In the genomic region with DNA sequence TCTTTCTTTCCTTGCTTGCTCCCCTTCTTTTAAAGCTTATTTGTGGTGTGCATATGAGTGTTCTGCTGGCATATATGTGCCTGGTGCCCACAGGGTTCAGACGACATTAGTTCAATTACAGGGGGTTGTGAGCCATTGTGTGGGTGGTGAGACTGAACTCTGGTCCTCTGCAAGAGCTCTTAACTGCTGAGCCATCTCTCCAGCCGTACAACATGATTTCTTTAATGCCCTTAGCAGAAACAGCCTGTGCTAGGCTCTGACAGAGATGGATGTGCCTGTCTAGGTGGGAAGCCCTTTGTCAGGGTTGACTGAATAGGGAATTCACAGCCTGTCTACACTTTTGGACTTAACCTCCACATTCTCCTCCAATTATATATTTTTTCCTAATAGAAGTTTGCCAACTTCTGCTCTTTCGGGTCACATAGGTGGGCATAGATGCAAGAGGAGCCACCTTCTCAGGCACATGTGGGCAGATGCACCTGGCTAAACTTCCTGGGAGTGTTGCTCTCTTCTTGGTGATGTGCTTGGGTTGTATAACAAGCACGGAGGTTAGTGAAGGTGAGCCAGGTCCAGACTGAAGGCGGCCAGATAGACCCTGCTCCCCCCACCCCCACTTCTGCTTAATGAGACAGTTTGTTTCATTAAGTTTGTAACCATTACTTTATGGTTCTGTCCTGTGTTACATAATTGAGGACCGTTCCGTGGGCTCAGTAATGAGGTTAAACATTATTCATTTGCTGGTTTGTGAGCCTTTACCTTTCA, we compare ENCODE assay signal across 27 mouse cellular contexts. TPM values are rescaled to one million over a fixed set of nuclear protein-coding genes. Genes with fewer than 3 reads are reported as not detected.
A peak's percentile ranks its signal among the peaks of the same experiment; 100 is the strongest.
DNase-seq lines count a peak whose midpoint lies in the region; ATAC-seq and TF ChIP-seq lines count a peak whose summit lies in the region.
"Had no signal": no experiment of that assay in that cellular context is flagged by ENCODE, and none has a peak within 500 bp of the region (broad histone marks: within the 10 kb centered on the region; RNA-seq: fewer than 3 reads in every experiment).

No protein-coding gene starts in this region.

- no peak for ATAC-seq in midbrain, embryonic 11.5 days (ENCODE audit: low FRiP score)
- no peak for ATAC-seq in midbrain, embryonic 14.5 days (ENCODE audit: low FRiP score, low TSS enrichment)
- ATAC-seq in kidney, postnatal 0 days (replicated peaks; ENCODE audit: low FRiP score, low read depth): no peak
- no peak for ATAC-seq in megakaryocyte-erythroid progenitor cell, adult 5-6 weeks (replicated peaks; ENCODE audit: low FRiP score, low TSS enrichment, poor library complexity, severe bottlenecking)
- ATAC-seq: activated CD4-positive, CD25-positive, alpha-beta regulatory T cell, adult 4 months; forebrain, embryonic 14.5 days; Patski had no signal

- no peaks in the 10 kb centered on the region for H3K27me3 ChIP-seq in midbrain, embryonic 11.5 days (ENCODE audit: control insufficient read depth, insufficient read depth, low read length)
- H3K27me3 ChIP-seq in midbrain, embryonic 14.5 days (ENCODE audit: control insufficient read depth, insufficient read depth, low read length): no peaks in the 10 kb centered on the region
- no peaks in the 10 kb centered on the region for H3K27me3 ChIP-seq in kidney, postnatal 0 days (ENCODE audit: insufficient read depth, low read length)
- H3K27me3 ChIP-seq: CH12.LX; embryonic facial prominence, embryonic 15.5 days; heart, embryonic 15.5 days; hindbrain, embryonic 13.5 days; Patski had no signal

- H3K4me2 ChIP-seq in midbrain, embryonic 11.5 days: no peak overlapping the region
- no peak overlapping the region for H3K4me2 ChIP-seq in midbrain, embryonic 14.5 days (ENCODE audit: low read length)
- peak overlapping the region; percentile 21 for H3K4me2 ChIP-seq in kidney, postnatal 0 days (ENCODE audit: low read length)
- H3K4me2 ChIP-seq: embryonic facial prominence, embryonic 15.5 days; heart, embryonic 11.5 days; heart, embryonic 15.5 days; hindbrain, embryonic 13.5 days had no signal

- no peak for TF ChIP-seq CTCF in kidney, postnatal 0 days (IDR thresholded peaks at IDR 0.05; ENCODE audit: low read depth)
- TF ChIP-seq CTCF in layer of hippocampus, adult 2 months (conservative IDR thresholded peaks at IDR 0.05): no peak

- H3K36me3 ChIP-seq in midbrain, embryonic 11.5 days (ENCODE audit: control insufficient read depth, insufficient read depth, low read length): no peaks in the 10 kb centered on the region
- H3K36me3 ChIP-seq in midbrain, embryonic 14.5 days (ENCODE audit: control insufficient read depth, insufficient read depth, low read length): no peaks in the 10 kb centered on the region
- no peaks in the 10 kb centered on the region for H3K36me3 ChIP-seq in kidney, postnatal 0 days (ENCODE audit: insufficient read depth, low read length)
- H3K36me3 ChIP-seq: embryonic facial prominence, embryonic 15.5 days; forebrain, embryonic 10.5 days; heart, embryonic 15.5 days; hindbrain, embryonic 13.5 days had no signal

- H3K9ac ChIP-seq in midbrain, embryonic 11.5 days (ENCODE audit: low read length): no peak overlapping the region
- H3K9ac ChIP-seq in midbrain, embryonic 14.5 days (replicated peaks; ENCODE audit: low read length): no peak overlapping the region
- no peak overlapping the region for H3K9ac ChIP-seq in kidney, postnatal 0 days (ENCODE audit: low read depth, low read length)
- H3K9ac ChIP-seq: embryonic facial prominence, embryonic 15.5 days; heart, embryonic 15.5 days; hindbrain, embryonic 13.5 days had no signal

- no peak overlapping the region for H3K4me3 ChIP-seq in midbrain, embryonic 11.5 days (ENCODE audit: low read depth, low read length)
- no peak overlapping the region for H3K4me3 ChIP-seq in midbrain, embryonic 14.5 days (replicated peaks; ENCODE audit: low read depth, low read length)
- no peak overlapping the region for H3K4me3 ChIP-seq in kidney, postnatal 0 days (replicated peaks; ENCODE audit: low read depth, low read length)
- no peak overlapping the region for H3K4me3 ChIP-seq in layer of hippocampus, adult 2 months
- H3K4me3 ChIP-seq: embryonic facial prominence, embryonic 15.5 days; erythroblast, embryonic 14.5 days; forebrain, embryonic 10.5 days; heart, embryonic 15.5 days; hindbrain, embryonic 13.5 days had no signal

- H3K27ac ChIP-seq in midbrain, embryonic 11.5 days (ENCODE audit: low read depth, low read length): no peak overlapping the region
- no peak overlapping the region for H3K27ac ChIP-seq in midbrain, embryonic 14.5 days (replicated peaks; ENCODE audit: low read depth, low read length)
- peak overlapping the region; percentile 36; the same call in 1 of the 2 replicates for H3K27ac ChIP-seq in kidney, postnatal 0 days
- no peak overlapping the region for H3K27ac ChIP-seq in layer of hippocampus, adult 2 months
- H3K27ac ChIP-seq: embryonic facial prominence, embryonic 15.5 days; forebrain, embryonic 10.5 days; heart, embryonic 15.5 days; hindbrain, embryonic 13.5 days had no signal

- no peaks in the 10 kb centered on the region for H3K4me1 ChIP-seq in midbrain, embryonic 11.5 days (ENCODE audit: control insufficient read depth, insufficient read depth, low read length)
- H3K4me1 ChIP-seq in midbrain, embryonic 14.5 days (ENCODE audit: control insufficient read depth, insufficient read depth, low read length): no peaks in the 10 kb centered on the region
- H3K4me1 ChIP-seq in kidney, postnatal 0 days (replicated peaks; ENCODE audit: insufficient read depth, low read length): no peaks in the 10 kb centered on the region
- H3K4me1 ChIP-seq: embryonic facial prominence, embryonic 15.5 days; heart, embryonic 15.5 days; hindbrain, embryonic 13.5 days had no signal

- peak; percentile 39 for DNase-seq in midbrain, embryonic 11.5 days (ENCODE audit: low spot score, missing footprints)
- no peak for DNase-seq in midbrain, embryonic 14.5 days
- peak; percentile 69 to 80 for DNase-seq in kidney, adult 8-10 months
- no peak for DNase-seq in kidney, postnatal 0 days (ENCODE audit: low spot score)
- peak; percentile 76 to 88 for DNase-seq in kidney, postnatal 36 days
- no peak for DNase-seq in layer of hippocampus, adult 2 months (ENCODE audit: low spot score in 2 of 2)
- DNase-seq in frontal cortex, postnatal 36 days (ENCODE audit: low spot score in 2 of 2): no peak
- DNase-seq: adrenal gland, postnatal 25 days; cerebellum, adult 2 months; cerebellum, postnatal 10 days; embryo, embryonic 11 days; gastrocnemius, postnatal 36 days; heart, adult 18-20 months; heart, postnatal 14 days had no signal

- WGBS in midbrain, embryonic 11.5 days: 87% methylated on average over 7 of the region's 7 CpGs
- WGBS in midbrain, embryonic 14.5 days: 84% methylated on average over 7 of the region's 7 CpGs
- 43% methylated on average over 7 of the region's 7 CpGs for WGBS in kidney, postnatal 0 days

- no peaks in the 10 kb centered on the region for H3K9me3 ChIP-seq in midbrain, embryonic 11.5 days (ENCODE audit: control insufficient read depth, low read length)
- H3K9me3 ChIP-seq in midbrain, embryonic 14.5 days (ENCODE audit: control insufficient read depth, low read length): no peaks in the 10 kb centered on the region
- H3K9me3 ChIP-seq in kidney, postnatal 0 days (replicated peaks; ENCODE audit: low read length): no peaks in the 10 kb centered on the region
- H3K9me3 ChIP-seq: embryonic facial prominence, embryonic 15.5 days; forebrain, embryonic 10.5 days; heart, embryonic 15.5 days; hindbrain, embryonic 13.5 days had no signal

RNA-seq across cellular contexts. Expression of a gene that starts 5.6 kb away (rescaled TPM):
- 0.12 TPM in 1 of 2 replicates, not detected in the other for polyA plus RNA-seq in midbrain, embryonic 11.5 days (2014; fragmentation: Nextera tagmentation; extraction: Ambion mirVana)
- 0.39 and 0.46 TPM in 2 replicates for polyA plus RNA-seq in midbrain, embryonic 14.5 days (2014; fragmentation: Nextera tagmentation; extraction: Ambion mirVana)
- polyA plus RNA-seq in kidney, postnatal 0 days (2015; fragmentation: Nextera tagmentation; extraction: Ambion mirVana): 0.06 and 0.09 TPM in 2 replicates
- 0.76 and 3.2 TPM in 2 replicates for total RNA-seq in megakaryocyte-erythroid progenitor cell, adult 5-6 weeks (2014; fragmentation: Nextera tagmentation)
- total RNA-seq in megakaryocyte-erythroid progenitor cell, adult 5-6 weeks (2017): 0.46 and 2.0 TPM in 2 replicates
- not detected for total RNA-seq in layer of hippocampus, adult 2 months (2021)
- total RNA-seq: adrenal gland, postnatal 25 days; CH12.LX; gastrocnemius, adult 8-10 months; gastrocnemius, postnatal 36 days; heart, adult 18-20 months; heart, postnatal 14 days had no signal
- polyA plus RNA-seq: cerebellum, adult 2 months; embryonic facial prominence, embryonic 11.5 days; erythroblast, embryonic 14.5 days had no signal

RNA-seq across cellular contexts. Expression of a gene that starts 5.7 kb away (rescaled TPM):
- 0.38 and 0.50 TPM in 2 replicates for polyA plus RNA-seq in midbrain, embryonic 11.5 days (2014; fragmentation: Nextera tagmentation; extraction: Ambion mirVana)
- polyA plus RNA-seq in midbrain, embryonic 14.5 days (2014; fragmentation: Nextera tagmentation; extraction: Ambion mirVana): 0.16 TPM in 1 of 2 replicates, not detected in the other
- 322 and 401 TPM in 2 replicates for polyA plus RNA-seq in kidney, postnatal 0 days (2015; fragmentation: Nextera tagmentation; extraction: Ambion mirVana)
- total RNA-seq in megakaryocyte-erythroid progenitor cell, adult 5-6 weeks (2014; fragmentation: Nextera tagmentation): not detected in 2 replicates
- not detected in 2 replicates for total RNA-seq in megakaryocyte-erythroid progenitor cell, adult 5-6 weeks (2017)
- total RNA-seq in layer of hippocampus, adult 2 months (2021): under 1 TPM in 1 of 2 experiments, not detected in 1; 0.33 TPM
- total RNA-seq: adrenal gland, postnatal 25 days; gastrocnemius, adult 8-10 months; gastrocnemius, postnatal 36 days; heart, adult 18-20 months had no signal
- polyA plus RNA-seq: embryonic facial prominence, embryonic 11.5 days; embryonic facial prominence, embryonic 15.5 days; erythroblast, embryonic 14.5 days; forebrain, embryonic 10.5 days; forebrain, embryonic 14.5 days; heart, embryonic 15.5 days; hindbrain, embryonic 13.5 days had no signal

Comparison
In these comparisons a context has a peak if more than half of its experiments do, and no peak if none do; other contexts are left out.
1. DNase-seq: peak in midbrain, embryonic 11.5 days (single experiment), kidney, adult 8-10 months (2 of 2) and kidney, postnatal 36 days (2 of 2); none in midbrain, embryonic 14.5 days (single experiment), kidney, postnatal 0 days (single experiment), layer of hippocampus, adult 2 months (0 of 2) and frontal cortex, postnatal 36 days (0 of 2).
2. RNA of a gene that starts 5.7 kb away (polyA plus RNA-seq): 322 to 401 TPM in kidney, postnatal 0 days; 0.38 to 0.50 TPM in midbrain, embryonic 11.5 days and 0.16 TPM in midbrain, embryonic 14.5 days; every median in the first group is over 100 times any median in the second.